Mouse (Mus musculus) left cerebral cortex, postnatal 10 days (tissue): ENCODE data around the gene Amh. TPM values are rescaled to one million over a fixed set of nuclear protein-coding genes. Genes with fewer than 3 reads are reported as not detected.

Experiments used
- DNase-seq, 2 experiments: peaks; one replicate each; pipeline ENCODE4 v3.0.0; 2021 to 2022; ENCODE audit warnings: low spot score in 2 of 2, mixed read lengths in 1 of 2; ENCODE audit errors: extremely low spot score in 1 of 2
- intact Hi-C: fragments of 180-260 bp; cut with DNase I; formaldehyde crosslinking; loops from one replicate; pipeline ENCODE4 v1.15.1; 2025
- microRNA-seq: library from miRNA; unstranded; fragments of <30 nt; microRNA quantifications from one replicate; pipeline ENCODE4 v1.2.0, GENCODE M21; 2022
- total RNA-seq, 2 experiments: library from RNA; stranded (reverse); gene quantifications; 2 replicates each; pipeline ENCODE4 v1.2.3; 2021

Gene Amh
- total RNA-seq, 2 experiments from 2014 or later = 1.7 to 2.0 TPM

DNA sequence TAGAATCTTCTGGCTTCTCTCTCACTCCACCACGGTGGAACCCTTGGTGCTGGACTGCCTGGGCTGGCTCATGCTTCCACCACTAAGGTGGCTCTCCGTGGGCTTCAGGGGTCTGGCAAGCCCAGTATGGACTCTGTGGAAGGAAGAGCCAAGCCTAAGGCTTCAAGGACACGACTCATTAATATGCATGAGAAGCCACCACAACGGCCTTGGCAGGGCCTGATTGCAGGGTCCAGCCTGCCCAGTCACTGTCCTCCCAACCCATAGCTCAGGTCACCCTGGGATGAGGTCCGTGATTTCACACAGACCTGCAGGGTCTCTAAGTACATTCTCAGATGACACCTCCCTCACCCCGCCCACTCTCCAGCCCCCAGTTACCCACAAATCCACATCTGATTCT is 34.8 kb downstream of the Amh start:
- DNase-seq = no peak
- intact Hi-C loops = no loop called here

- DNase-seq = no peak
- intact Hi-C loops = no loop called here
These were observed 36.6 kb downstream of the Amh start for GRCm38 (mm10) chr10:80841685-80842084.

- intact Hi-C loops = no loop called here
These were observed 37.3 kb downstream of the Amh start for GRCm38 (mm10) chr10:80842334-80842733.

DNA sequence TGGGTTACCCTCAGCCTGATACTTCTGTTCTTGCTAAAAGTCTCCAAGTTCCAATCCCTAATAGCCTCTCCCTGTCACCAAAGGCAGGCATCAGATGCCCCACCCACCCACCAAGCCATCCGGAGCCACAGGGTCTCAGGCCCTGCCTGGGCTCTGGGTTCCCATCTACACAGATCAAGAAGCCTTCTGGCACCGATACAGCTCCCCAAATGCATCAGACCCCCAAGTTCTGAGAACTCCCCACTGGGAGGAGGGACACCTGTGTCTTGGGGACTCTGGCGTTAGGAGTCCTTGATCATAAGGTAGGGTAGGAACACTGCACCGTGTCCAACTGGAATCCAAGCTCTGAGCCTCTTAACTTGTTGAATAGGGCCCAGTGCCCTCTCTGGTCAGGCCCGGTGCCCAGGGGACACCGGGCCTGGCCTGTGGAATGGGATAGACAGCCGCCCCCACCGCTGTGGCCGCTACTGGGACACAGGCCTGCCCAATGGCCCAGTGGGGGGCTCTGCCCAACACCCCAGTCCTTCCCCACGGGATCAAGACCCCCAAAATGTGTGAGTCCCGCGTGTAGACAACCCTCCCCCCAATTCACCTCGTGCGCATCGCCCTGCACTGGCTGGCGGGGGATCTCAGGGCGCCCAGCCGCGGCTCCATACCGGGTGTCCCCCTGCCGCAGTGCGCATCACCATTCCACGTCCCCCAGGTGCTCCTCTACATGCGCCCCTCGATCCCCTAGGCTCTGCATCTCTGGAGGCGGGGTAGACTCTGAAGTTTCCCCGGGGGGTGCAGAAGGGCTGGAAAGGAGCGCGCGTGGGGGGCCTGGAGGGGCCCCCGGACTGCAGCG is 38.3 kb downstream of the Amh start:
- intact Hi-C loops = no loop called here
- no peak for DNase-seq

More at GRCm38 (mm10) chr10:80842334-80842733, 37.3 kb downstream of the Amh start:
- DNase-seq = no peak

DNA sequence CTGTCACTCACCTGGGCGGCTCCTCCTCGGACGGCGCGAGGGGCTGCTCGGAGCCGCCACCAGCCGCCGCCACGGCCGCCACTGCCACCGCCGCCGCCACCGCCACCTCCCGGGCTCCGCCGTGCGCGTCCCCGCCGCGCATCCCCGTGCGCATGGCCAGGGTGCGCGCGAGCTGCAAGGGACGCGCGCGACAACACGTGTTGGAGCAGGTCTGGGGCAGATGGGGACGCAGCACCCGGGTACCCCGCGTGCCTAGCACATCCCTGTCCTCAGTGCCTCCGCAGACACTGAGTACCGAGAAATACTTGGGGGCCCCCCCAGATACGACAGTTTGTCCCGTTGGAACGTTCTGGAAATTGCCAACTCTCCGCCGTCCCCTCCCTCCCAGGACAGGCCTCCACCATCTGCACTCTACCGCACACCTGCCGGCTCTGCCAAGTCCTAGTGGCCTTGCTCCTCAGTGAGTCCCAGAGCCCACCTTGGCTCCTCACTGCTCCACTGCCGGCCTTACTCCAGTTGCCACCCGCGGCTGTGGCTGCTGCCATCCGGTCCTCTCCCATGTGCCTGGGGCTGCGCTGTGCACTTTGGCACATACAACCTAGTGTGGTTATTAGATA is 39.0 kb downstream of the Amh start, which contains the start of gene Lingo3:
Gene Lingo3 (minus strand): TSS at position 109 of the 617 bp plus-strand sequence.
- DNase-seq = peak in 1 of 2 experiments; percentile 78
- intact Hi-C loops = no loop called here

DNA sequence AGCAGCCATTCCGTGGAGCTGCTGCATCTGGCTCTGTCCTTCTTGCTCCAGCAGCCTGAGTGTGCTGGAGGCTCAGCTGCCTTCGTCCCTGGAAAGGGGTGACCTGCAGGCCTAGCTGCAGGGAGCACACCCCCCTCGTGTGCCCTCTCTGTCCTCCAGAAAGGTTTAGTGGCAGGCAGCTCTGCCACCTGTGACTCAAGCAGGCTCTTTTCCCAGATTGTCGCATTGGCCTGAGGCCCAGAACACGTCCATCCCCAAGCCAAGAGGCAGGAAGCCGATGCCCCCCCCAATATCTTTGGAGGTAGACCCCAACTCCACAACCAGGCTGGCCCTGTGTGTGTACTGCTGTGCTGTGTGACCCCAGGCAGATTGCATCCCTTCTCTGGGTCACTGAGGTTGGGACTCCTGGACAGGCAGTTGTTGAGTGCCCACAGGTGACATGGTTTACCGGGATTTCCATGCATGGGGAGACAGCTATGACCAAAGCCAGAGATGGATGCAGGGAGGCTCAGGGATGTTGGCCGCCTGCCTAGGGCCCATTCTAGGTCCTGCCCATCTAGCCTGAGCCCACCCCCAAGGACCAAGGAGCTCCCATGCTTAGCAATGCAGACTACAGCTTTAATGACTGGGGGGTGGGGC is 40.1 kb downstream of the Amh start:
- DNase-seq = no peak
- intact Hi-C loops = no loop called here

- intact Hi-C loops = no loop called here
- DNase-seq = no peak
These were observed 40.7 kb downstream of the Amh start for GRCm38 (mm10) chr10:80845732-80846131.

DNA sequence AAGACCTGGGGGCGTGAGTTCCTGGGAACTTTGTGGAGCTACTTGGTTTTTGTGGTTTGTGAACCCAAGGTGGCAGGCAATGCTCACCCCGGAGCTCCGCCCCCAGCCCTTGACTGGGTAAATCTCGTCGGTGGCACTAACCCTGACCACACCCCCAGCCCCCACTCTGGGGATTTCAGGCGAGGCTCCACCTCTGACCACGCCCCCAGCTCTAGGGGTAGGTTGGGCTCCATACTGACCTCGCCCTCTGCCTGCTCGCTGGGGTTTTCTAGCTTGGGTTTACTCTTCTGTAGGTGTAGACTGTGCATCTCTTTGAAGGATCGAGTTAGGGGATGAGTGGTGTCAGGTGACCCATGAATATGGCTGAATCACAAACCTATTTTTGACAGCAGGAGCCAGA is 43.5 kb downstream of the Amh start:
- intact Hi-C loops = no loop called here
- DNase-seq = peak in 1 of 2 experiments; percentile 74

DNA sequence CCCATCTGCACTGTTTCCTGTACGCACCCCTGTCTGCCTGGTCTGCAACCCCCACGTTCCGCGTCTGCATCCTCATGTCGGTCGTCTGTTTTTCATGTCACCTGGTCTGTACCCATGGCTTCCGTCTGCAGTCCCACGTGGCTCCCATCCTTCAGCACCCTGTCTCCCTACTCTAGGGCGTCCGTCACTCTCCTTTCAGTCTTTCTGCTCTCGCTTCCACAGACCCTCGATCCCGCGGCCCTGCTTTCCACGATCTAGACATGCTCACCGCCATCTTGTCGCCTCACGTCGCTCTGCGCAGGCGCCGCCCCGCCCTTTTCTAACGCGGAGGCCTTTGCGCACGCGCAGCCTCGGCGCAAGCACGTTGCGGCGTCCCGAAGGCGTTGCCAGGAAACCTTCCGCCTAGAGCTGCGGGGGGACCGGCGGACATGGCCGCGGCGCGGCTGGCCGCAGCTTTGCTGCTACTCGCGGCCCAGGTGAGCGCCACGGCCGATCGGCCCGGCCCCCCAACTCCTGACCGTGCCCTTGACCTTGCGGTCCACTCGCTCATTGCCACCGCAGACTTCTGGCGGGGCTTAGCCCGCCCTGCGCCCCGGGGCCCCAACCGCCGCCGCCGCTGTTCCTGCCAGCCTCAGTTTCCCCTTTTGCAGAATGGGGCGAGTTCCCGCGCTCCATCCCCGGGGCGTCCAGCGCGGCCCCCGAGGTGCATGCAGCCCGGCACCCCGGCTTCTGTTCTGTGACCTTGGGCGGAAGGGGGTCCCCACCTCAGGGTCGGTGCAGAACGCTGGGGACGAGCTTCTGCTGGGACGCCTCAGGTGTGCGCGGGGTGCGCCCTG is 50.1 kb downstream of the Amh start, which contains the start of the genes Lsm7 and Sppl2b:
Gene Lsm7 (minus strand): TSS at position 297 of the 836 bp plus-strand sequence.
Gene Sppl2b (plus strand): TSS at position 363 of the 836 bp plus-strand sequence.
- intact Hi-C loops = no loop called here
- peak; percentile 93 to 97 for DNase-seq

GRCm38 (mm10) chr10:80855749-80856073 is 50.7 kb downstream of the Amh start:
- intact Hi-C loops = no loop called here
- DNase-seq = no peak

DNA sequence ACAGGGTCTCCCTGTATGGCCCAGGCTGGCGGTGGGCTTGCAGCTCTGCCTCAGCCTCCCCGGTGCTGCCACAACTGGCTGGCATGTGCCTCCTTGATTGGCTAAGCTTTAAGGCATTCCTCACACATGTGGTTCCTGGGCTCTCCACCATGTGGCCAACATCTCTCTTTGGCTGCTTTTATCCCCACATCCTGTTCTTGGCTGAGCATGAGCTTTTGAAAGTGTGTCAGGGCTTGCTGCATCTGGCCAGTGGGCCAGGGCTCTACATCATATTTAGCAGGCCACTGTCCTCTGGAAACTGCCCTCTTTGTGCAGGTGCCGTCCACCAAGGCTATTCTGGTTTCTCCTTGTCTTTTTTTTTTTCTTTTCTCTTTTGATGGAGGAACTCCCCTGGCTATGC is 51.2 kb downstream of the Amh start:
- intact Hi-C loops = no loop called here
- DNase-seq = peak in 1 of 2 experiments; percentile 63

DNA sequence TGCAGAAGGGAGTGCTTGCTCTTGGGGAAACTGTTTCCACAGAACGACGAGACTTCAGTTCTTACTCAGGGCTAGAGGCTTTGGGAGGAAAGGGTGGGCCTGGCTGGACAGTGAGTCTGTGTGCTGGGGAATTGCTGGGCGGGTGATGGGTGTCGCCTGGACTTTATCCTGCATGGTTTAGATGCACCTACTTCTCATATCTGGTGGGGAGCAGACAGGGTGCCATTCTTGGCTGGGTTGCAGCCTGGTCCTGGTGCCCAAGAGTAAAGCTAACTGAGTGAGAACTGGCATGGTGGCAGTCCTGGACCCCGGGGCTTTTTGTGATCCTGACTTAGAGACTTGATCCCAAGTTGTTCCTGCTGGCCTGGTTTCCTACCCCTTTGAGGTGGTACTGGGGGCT is 51.9 kb downstream of the Amh start:
- intact Hi-C loops = no loop called here

More for the DNA sequence above, 51.9 kb downstream of the Amh start:
- DNase-seq = no peak

Small RNA genes lying within 50 kb of the gene (microRNA-seq; reads per million reads assigned to microRNA genes)
- gene Mir1982 = 9.5 reads per million, percentile 30 among the genes with 10 or more reads in this experiment

Other genes starting within 250 kb of the Amh start
- 10 to 100 TPM; 49.5 to 49.6 TPM for gene Rexo1, start 243.7 kb upstream of the Amh start, total RNA-seq
- 10 to 100 TPM; 40.1 to 46.3 TPM for gene Klf16, start 227.9 kb upstream of the Amh start, total RNA-seq
- gene Abhd17a, start 214.9 kb upstream of the Amh start, total RNA-seq = 100 to 1,000 TPM; 191 to 194 TPM
- 10 to 100 TPM; 37.5 to 37.9 TPM for gene Scamp4, start 202.4 kb upstream of the Amh start, total RNA-seq
- gene Adat3, start 202.4 kb upstream of the Amh start, total RNA-seq = 1 to 10 TPM; 4.3 TPM
- 1 to 10 TPM; 2.0 to 3.0 TPM for gene Gm49322, start 199.2 kb upstream of the Amh start, total RNA-seq
- 100 to 1,000 TPM; 156 to 167 TPM for gene Csnk1g2, start 182.4 kb upstream of the Amh start, total RNA-seq
- gene Btbd2, start 148.2 kb upstream of the Amh start, total RNA-seq = 10 to 100 TPM; 89.6 to 91.0 TPM
- gene Mknk2, start 127.1 kb upstream of the Amh start, total RNA-seq = 10 to 100 TPM; 46.1 to 47.1 TPM
- gene Mob3a, start 103.3 kb upstream of the Amh start, total RNA-seq = 10 to 100 TPM; 21.8 to 24.7 TPM
- 10 to 100 TPM; 56.3 to 63.5 TPM for gene Izumo4, start 103.1 kb upstream of the Amh start, total RNA-seq
- gene Ap3d1, start 63.0 kb upstream of the Amh start, total RNA-seq = 100 to 1,000 TPM; 146 to 151 TPM
- gene Dot1l, start 50.0 kb upstream of the Amh start, total RNA-seq = 10 to 100 TPM; 59.1 to 60.1 TPM
- 10 to 100 TPM; 39.7 to 43.1 TPM for gene Sf3a2, start 7.0 kb upstream of the Amh start, total RNA-seq
- gene Plekhj1, start 6.6 kb upstream of the Amh start, total RNA-seq = 10 to 100 TPM; 57.0 to 62.1 TPM
- 1 to 10 TPM; 1.6 to 2.0 TPM for gene Jsrp1, start 8.3 kb downstream of the Amh start, total RNA-seq
- gene Oaz1, start 21.4 kb downstream of the Amh start, total RNA-seq = 100 to 1,000 TPM; 414 to 433 TPM
- 10 to 100 TPM; 25.4 to 30.9 TPM for gene Lingo3, start 38.8 kb downstream of the Amh start, total RNA-seq
- 10 to 100 TPM; 51.1 to 57.3 TPM for gene Lsm7, start 50.0 kb downstream of the Amh start, total RNA-seq
- gene Sppl2b, start 50.0 kb downstream of the Amh start, total RNA-seq = 10 to 100 TPM; 81.5 to 90.2 TPM
- gene Tmprss9, start 66.6 kb downstream of the Amh start, total RNA-seq = under 1 TPM in 1 of 2 experiments, not detected in 1; 0.13 TPM
- gene Timm13, start 95.7 kb downstream of the Amh start, total RNA-seq = 100 to 1,000 TPM; 158 to 161 TPM
- 10 to 100 TPM; 20.4 to 21.3 TPM for gene Lmnb2, start 113.0 kb downstream of the Amh start, total RNA-seq
- gene Gadd45b, start 124.8 kb downstream of the Amh start, total RNA-seq = 10 to 100 TPM in 1 of 2 experiments, 1 to 10 TPM in 1; 8.2 to 10.4 TPM
- gene Gng7, start 209.7 kb downstream of the Amh start, total RNA-seq = 100 to 1,000 TPM; 127 to 166 TPM
- gene Diras1, start 220.4 kb downstream of the Amh start, total RNA-seq = 100 to 1,000 TPM; 105 to 120 TPM
- 10 to 100 TPM; 65.2 to 67.8 TPM for gene Slc39a3, start 232.2 kb downstream of the Amh start, total RNA-seq